Mouse (Mus musculus) embryo, embryonic 11 days (tissue): ENCODE results near the gene Cpeb2.

Experiments
- DNase-seq: peaks from one replicate; pipeline ENCODE4 v3.0.0-alpha.2; 2015

The Cpeb2 gene

DNA sequence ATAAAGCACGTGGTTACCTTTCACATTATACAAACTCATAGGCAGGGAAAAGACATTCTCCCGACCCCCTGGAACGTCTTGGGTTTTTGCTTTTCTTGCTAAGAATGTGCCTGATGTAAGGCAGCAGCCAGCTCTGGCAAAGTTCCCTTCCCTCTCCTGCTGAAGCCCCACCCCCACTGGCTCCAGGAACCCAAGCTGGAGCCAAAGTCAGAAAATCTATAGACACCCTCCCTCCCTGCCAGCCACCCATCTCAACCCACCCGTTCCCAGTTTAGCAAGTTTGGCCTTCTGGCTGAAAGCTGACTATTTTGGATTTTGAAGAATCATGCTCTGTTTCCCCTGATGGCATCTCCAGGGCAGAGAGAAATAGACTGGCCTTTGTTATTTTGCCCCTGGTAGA is 95.6 kb downstream of the Cpeb2 start:
- no peak for DNase-seq

DNA sequence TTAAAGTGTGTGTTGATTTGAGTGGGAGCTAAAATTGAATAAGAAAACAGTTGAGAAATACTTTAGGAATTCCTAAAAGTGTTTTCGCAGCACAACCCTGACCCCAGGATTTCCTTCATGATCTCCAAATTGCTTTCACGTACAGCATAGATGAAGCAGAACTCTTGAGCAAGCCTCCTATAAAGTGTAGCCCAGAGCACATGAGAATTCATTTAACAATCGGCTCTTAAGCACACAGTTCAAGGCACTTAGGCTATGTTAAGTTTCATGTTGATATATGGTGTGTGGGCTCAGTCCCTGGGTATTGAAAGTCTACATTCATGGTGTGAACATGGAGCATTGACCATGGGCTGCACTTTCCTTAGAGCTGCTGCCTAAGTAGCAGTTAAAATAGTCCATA is 97.3 kb downstream of the Cpeb2 start:
- no peak for DNase-seq

DNA sequence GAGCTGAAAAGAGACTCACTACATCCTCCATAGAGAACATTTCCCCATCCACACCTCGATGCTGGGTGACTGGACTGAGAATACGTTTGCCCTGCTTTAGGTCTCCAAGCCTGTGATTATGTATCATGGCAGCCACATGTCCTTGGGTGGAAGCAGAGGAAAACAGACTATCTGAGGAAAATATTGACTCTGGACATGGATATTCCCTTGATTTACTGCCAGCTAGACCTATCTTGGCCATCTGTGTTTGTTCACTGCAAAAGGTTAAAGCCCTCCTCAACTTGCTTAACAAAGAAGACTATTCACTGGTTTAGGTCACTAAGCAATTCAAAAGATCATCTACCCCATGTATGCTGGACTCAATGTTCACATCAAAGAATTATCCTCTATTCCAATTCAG is 101.5 kb downstream of the Cpeb2 start:
- no peak for DNase-seq

DNA sequence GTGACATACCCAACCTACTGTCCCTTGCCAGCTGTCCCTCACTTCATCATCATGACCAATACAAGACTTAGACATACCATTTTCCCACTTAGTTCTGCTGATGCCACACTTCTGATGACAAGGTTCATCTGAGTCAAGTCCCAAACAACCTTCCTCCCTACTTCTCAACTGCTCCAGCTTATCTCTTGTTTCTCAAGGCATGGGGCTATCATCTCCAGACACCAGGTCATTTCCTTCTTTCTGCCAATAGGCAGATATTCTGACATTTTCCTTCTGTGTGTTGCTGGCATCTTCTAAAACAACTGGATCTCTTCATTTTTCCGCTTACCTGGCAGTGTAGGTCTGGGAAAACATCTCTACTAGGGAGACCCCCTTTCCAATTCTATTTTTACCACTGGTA is 104.2 kb downstream of the Cpeb2 start:
- DNase-seq = no peak

DNA sequence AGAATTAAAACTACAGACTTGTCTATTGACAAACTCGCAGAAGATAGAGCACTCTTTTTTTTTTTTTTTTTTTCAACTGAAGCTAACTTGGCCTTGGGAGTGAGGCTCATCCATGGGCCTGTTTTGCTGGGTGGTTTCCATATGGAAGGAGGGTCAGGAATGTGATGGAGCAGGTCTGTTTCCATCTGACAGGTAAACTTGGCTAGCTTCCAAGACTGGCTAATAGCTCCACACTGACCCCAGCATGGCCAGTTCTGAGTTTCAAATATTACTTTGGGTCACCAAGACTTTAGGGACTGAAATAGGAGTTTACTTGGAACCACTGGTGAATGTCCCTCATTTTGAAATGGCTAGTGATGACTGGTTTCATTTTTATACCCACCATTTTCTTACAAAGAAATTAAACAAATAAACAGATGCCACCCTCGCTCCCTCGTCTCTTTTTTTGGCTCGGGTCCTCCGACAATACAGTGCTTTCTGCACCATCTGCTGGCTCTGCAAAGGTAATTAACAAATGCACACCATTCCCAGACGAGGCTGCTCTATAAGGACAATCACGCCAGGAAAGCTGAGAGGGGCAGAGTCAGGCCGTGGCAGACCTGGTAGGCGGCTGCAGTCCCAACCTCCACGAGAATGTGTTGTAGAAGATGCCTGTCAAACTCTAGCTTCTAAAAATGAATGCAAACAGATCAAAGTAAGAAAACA is 106.0 kb downstream of the Cpeb2 start:
- DNase-seq = peak; percentile 17
